ENCODE assay signal across 10 mouse cellular contexts in genomic region chr13:112415896-112416295, GRCm38 (mm10). TPM values are rescaled to one million over a fixed set of nuclear protein-coding genes. Genes with fewer than 3 reads are reported as not detected.
DNase-seq lines count a peak whose midpoint lies in the region; ATAC-seq and TF ChIP-seq lines count a peak whose summit lies in the region.
"Had no signal": no experiment of that assay in that cellular context is flagged by ENCODE, and none has a peak within 500 bp of the region (broad histone marks: within the 10 kb centered on the region; RNA-seq: fewer than 3 reads in every experiment).

No protein-coding gene starts in this region.

- DNase-seq in gastrocnemius, adult 2 months = no peak
- no peak for DNase-seq in gastrocnemius, postnatal 4 days (ENCODE audit: low spot score in 2 of 2)
- no peak for DNase-seq in kidney, postnatal 25 days
- DNase-seq: lung, postnatal 14 days had no signal

- no peaks in the 10 kb centered on the region for H3K36me3 ChIP-seq in kidney, embryonic 16.5 days (ENCODE audit: insufficient read depth, low read length)
- H3K36me3 ChIP-seq in liver, embryonic 15.5 days (replicated peaks) = no peaks in the 10 kb centered on the region
- H3K36me3 ChIP-seq: hindbrain, embryonic 13.5 days had no signal

- TF ChIP-seq CTCF in gastrocnemius, adult 2 months (IDR thresholded peaks at IDR 0.05) = no peak

- no peak overlapping the region for H3K4me2 ChIP-seq in kidney, embryonic 16.5 days (replicated peaks; ENCODE audit: low read depth, low read length)
- H3K4me2 ChIP-seq in liver, embryonic 15.5 days = no peak overlapping the region
- H3K4me2 ChIP-seq: hindbrain, embryonic 13.5 days had no signal

- H3K9me3 ChIP-seq in kidney, embryonic 16.5 days (ENCODE audit: low read length) = no peaks in the 10 kb centered on the region
- no peaks in the 10 kb centered on the region for H3K9me3 ChIP-seq in liver, embryonic 15.5 days (replicated peaks)
- H3K9me3 ChIP-seq: hindbrain, embryonic 13.5 days had no signal

- no peak overlapping the region for H3K4me3 ChIP-seq in gastrocnemius, adult 2 months
- no peak overlapping the region for H3K4me3 ChIP-seq in kidney, embryonic 16.5 days (ENCODE audit: low read length)
- no peak overlapping the region for H3K4me3 ChIP-seq in brown adipose tissue, adult 24 weeks (ENCODE audit: insufficient read depth, low read depth, low read length)
- no peak overlapping the region for H3K4me3 ChIP-seq in liver, embryonic 15.5 days (replicated peaks)
- H3K4me3 ChIP-seq: hindbrain, embryonic 13.5 days had no signal

- no peak overlapping the region for H3K9ac ChIP-seq in kidney, embryonic 16.5 days (replicated peaks; ENCODE audit: low read length)
- no peak overlapping the region for H3K9ac ChIP-seq in liver, embryonic 15.5 days
- H3K9ac ChIP-seq: hindbrain, embryonic 13.5 days had no signal

- peaks cover 10% of the 10 kb centered on the region; the same call in 1 of the 2 replicates for H3K4me1 ChIP-seq in kidney, embryonic 16.5 days (ENCODE audit: insufficient read depth, low read length)
- peaks cover 7% of the 10 kb centered on the region; the same call in 1 of the 2 replicates for H3K4me1 ChIP-seq in brown adipose tissue, adult 24 weeks (ENCODE audit: control insufficient read depth, insufficient read depth, insufficient read length, low read length)
- no peaks in the 10 kb centered on the region for H3K4me1 ChIP-seq in liver, embryonic 15.5 days (replicated peaks)
- H3K4me1 ChIP-seq: hindbrain, embryonic 13.5 days had no signal

- no peaks in the 10 kb centered on the region for H3K27me3 ChIP-seq in kidney, embryonic 16.5 days (ENCODE audit: insufficient read depth, low read length)
- H3K27me3 ChIP-seq in liver, embryonic 15.5 days = no peaks in the 10 kb centered on the region
- H3K27me3 ChIP-seq: hindbrain, embryonic 13.5 days had no signal

- intact Hi-C loops in gastrocnemius, adult 2 months (cut with DNase I) = no loop called here

- 0 out of 2 replicates have a peak, but pooled peaks have one; percentile 31 for ATAC-seq in kidney, embryonic 16.5 days (ENCODE audit: low FRiP score, low TSS enrichment)
- no peak for ATAC-seq in liver, embryonic 15.5 days (ENCODE audit: insufficient read depth)
- no peak for ATAC-seq in granulocyte monocyte progenitor cell, adult 5-6 weeks (replicated peaks; ENCODE audit: poor library complexity, severe bottlenecking)
- ATAC-seq in erythroid progenitor cell, adult 5-6 weeks (replicated peaks; ENCODE audit: low FRiP score, poor library complexity, severe bottlenecking) = no peak

- 74% methylated on average over 6 of the region's 6 CpGs for WGBS in kidney, embryonic 16.5 days
- 61% methylated on average over 6 of the region's 6 CpGs for WGBS in liver, embryonic 15.5 days (ENCODE audit: insufficient replicate concordance)

- H3K27ac ChIP-seq in gastrocnemius, adult 2 months = peak overlapping the region; percentile 73
- H3K27ac ChIP-seq in kidney, embryonic 16.5 days (ENCODE audit: low read length) = peak overlapping the region; percentile 6
- peak overlapping the region; percentile 47 for H3K27ac ChIP-seq in brown adipose tissue, adult 24 weeks (replicated peaks; ENCODE audit: low read depth, low read length)
- peak overlapping the region; percentile 26 for H3K27ac ChIP-seq in liver, embryonic 15.5 days (replicated peaks)
- H3K27ac ChIP-seq: hindbrain, embryonic 13.5 days had no signal

RNA-seq across cellular contexts. Expression of gene Il6st, which starts 48.0 kb away (rescaled TPM):
- total RNA-seq in gastrocnemius, adult 2 months (2021) = 100 to 1,000 TPM; 171 to 183 TPM
- total RNA-seq in gastrocnemius, postnatal 4 days (2021) = 100 to 1,000 TPM; 177 to 178 TPM
- 40.3 and 41.9 TPM in 2 replicates for polyA plus RNA-seq in kidney, embryonic 16.5 days (2015; fragmentation: Nextera tagmentation; extraction: Ambion mirVana)
- 38.2 and 43.1 TPM in 2 replicates for polyA plus RNA-seq in brown adipose tissue, adult 24 weeks (2012; ENCODE audit: insufficient read depth, insufficient read length, missing spikeins)
- polyA plus RNA-seq in liver, embryonic 15.5 days (2015; fragmentation: Nextera tagmentation; extraction: Ambion mirVana) = 4.8 and 5.6 TPM in 2 replicates
- 47.5 and 70.5 TPM in 2 replicates for total RNA-seq in granulocyte monocyte progenitor cell, adult 5-6 weeks (2014; fragmentation: Nextera tagmentation)
- 29.1 and 33.4 TPM in 2 replicates for total RNA-seq in granulocyte monocyte progenitor cell, adult 5-6 weeks (2017)
- total RNA-seq in erythroid progenitor cell, adult 5-6 weeks (2015; ENCODE audit: low replicate concordance) = 13.7 and 27.7 TPM in 2 replicates
- total RNA-seq in erythroid progenitor cell, adult 5-6 weeks (2017; ENCODE audit: low replicate concordance) = 4.0 and 4.1 TPM in 2 replicates

Comparison
In these comparisons a context has a peak if more than half of its experiments do, and no peak if none do; other contexts are left out.
1. H3K27ac ChIP-seq: peak in every context shown above with its lines; median percentile 73 in gastrocnemius, adult 2 months; 47 in brown adipose tissue, adult 24 weeks; 26 in liver, embryonic 15.5 days; 6 in kidney, embryonic 16.5 days.